Mouse (Mus musculus) kidney, postnatal 36 days (tissue): ENCODE data around the gene Dnajc22.

ENCODE experiments used
- DNase-seq, 2 experiments: peaks; one replicate each; pipeline ENCODE4 v3.0.0; 2021 to 2022; ENCODE audit warnings: mixed read lengths in 2 of 2

The Dnajc22 gene

GRCm38 (mm10) chr15:99116539-99116938 lies 23.6 kb downstream of the Dnajc22 start:
- peak; percentile 19 to 49 for DNase-seq

- DNase-seq, result no peak
Measured at GRCm38 (mm10) chr15:99120814-99121213, 27.8 kb downstream of the Dnajc22 start.

- DNase-seq, result no peak
Measured at GRCm38 (mm10) chr15:99122642-99123041, 29.7 kb downstream of the Dnajc22 start.

- no peak for DNase-seq
Measured at GRCm38 (mm10) chr15:99125711-99126080, 32.7 kb downstream of the Dnajc22 start, which contains the start of gene Spats2. Gene Spats2 (plus strand): TSS chr15:99125916.

GRCm38 (mm10) chr15:99126081-99126815 lies 33.3 kb downstream of the Dnajc22 start:
- peak; percentile 90 to 96 for DNase-seq

GRCm38 (mm10) chr15:99126816-99127365 lies 33.9 kb downstream of the Dnajc22 start:
- no peak for DNase-seq

GRCm38 (mm10) chr15:99127851-99128522 lies 35.0 kb downstream of the Dnajc22 start:
- no peak for DNase-seq

GRCm38 (mm10) chr15:99129441-99129840 lies 36.5 kb downstream of the Dnajc22 start:
- no peak for DNase-seq

- no peak for DNase-seq
Measured at GRCm38 (mm10) chr15:99129956-99130910, 37.3 kb downstream of the Dnajc22 start.

GRCm38 (mm10) chr15:99138389-99138788 lies 45.4 kb downstream of the Dnajc22 start:
- DNase-seq, result no peak

GRCm38 (mm10) chr15:99139669-99140068 lies 46.7 kb downstream of the Dnajc22 start:
- peak; percentile 54 to 79 for DNase-seq

- no peak for DNase-seq
Measured at GRCm38 (mm10) chr15:99150516-99150915, 57.5 kb downstream of the Dnajc22 start.

GRCm38 (mm10) chr15:99151324-99151723 lies 58.4 kb downstream of the Dnajc22 start:
- DNase-seq, result no peak

GRCm38 (mm10) chr15:99153466-99153865 lies 60.5 kb downstream of the Dnajc22 start:
- DNase-seq, result no peak
